Mouse (Mus musculus) heart, embryonic 14.5 days (tissue): ENCODE data around the gene Zbtb25. TPM values are rescaled to one million over a fixed set of nuclear protein-coding genes. Genes with fewer than 3 reads are reported as not detected.
A peak's percentile ranks its signal among the peaks of the same experiment; 100 is the strongest.

ENCODE experiments used
- ATAC-seq: fragments of 200-750 bp; cut with Nextera tagmentation; 2 replicates; pipeline ENCODE4 v1.8.0; 2017; ENCODE audit warnings: low read depth, moderate TSS enrichment; ENCODE audit not compliant: insufficient number of reproducible peaks, insufficient read depth, low FRiP score
- H3K27ac ChIP-seq, 2 experiments: fragments of 200-500 bp in 1 of 2; fragments of 300-500 bp in 1 of 2; sonication (generic) in 1 of 2; replicated peaks in 1 of 2; 2 replicates each; pipeline ENCODE4 v1.5.1; 2012 to 2014; ENCODE audit warnings: low read depth in 2 of 2, low read length in 2 of 2, control low read depth in 1 of 2, mild to moderate bottlenecking in 1 of 2, mixed read lengths in 1 of 2; ENCODE audit not compliant: control insufficient read depth in 1 of 2, insufficient read depth in 1 of 2
- H3K27me3 ChIP-seq: fragments of 300-500 bp; sonication (generic); 2 replicates; pipeline ENCODE4 v1.6.1; 2014; ENCODE audit warnings: mild to moderate bottlenecking, low read length, control low read depth; ENCODE audit not compliant: control insufficient read depth, insufficient read depth
- H3K36me3 ChIP-seq: fragments of 300-500 bp; sonication (generic); 2 replicates; pipeline ENCODE4 v1.6.1; 2014; ENCODE audit warnings: mild to moderate bottlenecking, control low read depth, low read length, mixed read lengths; ENCODE audit not compliant: control insufficient read depth, insufficient read depth
- H3K4me1 ChIP-seq, 2 experiments: fragments of 200-500 bp in 1 of 2; fragments of 300-500 bp in 1 of 2; sonication (generic) in 1 of 2; 2 replicates each; pipeline ENCODE4 v1.6.1; 2012 to 2014; ENCODE audit warnings: low read length in 2 of 2, control low read depth in 1 of 2, mixed read lengths in 1 of 2; ENCODE audit not compliant: control insufficient read depth in 2 of 2, insufficient read depth in 2 of 2
- H3K4me2 ChIP-seq: fragments of 300-500 bp; sonication (generic); 2 replicates; pipeline ENCODE4 v1.6.1; 2014; ENCODE audit warnings: mild to moderate bottlenecking, low read length
- H3K4me3 ChIP-seq, 2 experiments: fragments of 200-500 bp in 1 of 2; fragments of 300-500 bp in 1 of 2; sonication (generic) in 1 of 2; 2 replicates each; pipeline ENCODE4 v1.5.1; 2012 to 2014; ENCODE audit warnings: low read length in 2 of 2, mild to moderate bottlenecking in 2 of 2, control low read depth in 1 of 2, low read depth in 1 of 2, moderate library complexity in 1 of 2; ENCODE audit not compliant: control insufficient read depth in 1 of 2, insufficient read depth in 1 of 2
- H3K9ac ChIP-seq: fragments of 300-500 bp; sonication (generic); 2 replicates; pipeline ENCODE4 v1.6.1; 2014; ENCODE audit warnings: mild to moderate bottlenecking, low read length
- H3K9me3 ChIP-seq: fragments of 300-500 bp; sonication (generic); 2 replicates; pipeline ENCODE4 v1.6.1; 2016; ENCODE audit warnings: low read length, control low read depth; ENCODE audit not compliant: control insufficient read depth
- WGBS: fragments of 180-500 bp; shearing (Covaris S2); extraction: QIAGEN DNeasy Blood & Tissue Kit; methylation state at CpG from one replicate; pipeline ENCODE4 v1.1.7; 2014; 5-methylcytosine and 5-hydroxymethylcytosine counted together
- polyA plus RNA-seq: library from polyadenylated mRNA; unstranded; fragments of >200 nt; fragmentation: Nextera tagmentation; extraction: Ambion mirVana; gene quantifications from 2 replicates; pipeline ENCODE4 v1.2.1, GENCODE M21; 2014

The Zbtb25 gene
- polyA plus RNA-seq, 1 experiment from 2014 or later: 12.1 TPM

DNA sequence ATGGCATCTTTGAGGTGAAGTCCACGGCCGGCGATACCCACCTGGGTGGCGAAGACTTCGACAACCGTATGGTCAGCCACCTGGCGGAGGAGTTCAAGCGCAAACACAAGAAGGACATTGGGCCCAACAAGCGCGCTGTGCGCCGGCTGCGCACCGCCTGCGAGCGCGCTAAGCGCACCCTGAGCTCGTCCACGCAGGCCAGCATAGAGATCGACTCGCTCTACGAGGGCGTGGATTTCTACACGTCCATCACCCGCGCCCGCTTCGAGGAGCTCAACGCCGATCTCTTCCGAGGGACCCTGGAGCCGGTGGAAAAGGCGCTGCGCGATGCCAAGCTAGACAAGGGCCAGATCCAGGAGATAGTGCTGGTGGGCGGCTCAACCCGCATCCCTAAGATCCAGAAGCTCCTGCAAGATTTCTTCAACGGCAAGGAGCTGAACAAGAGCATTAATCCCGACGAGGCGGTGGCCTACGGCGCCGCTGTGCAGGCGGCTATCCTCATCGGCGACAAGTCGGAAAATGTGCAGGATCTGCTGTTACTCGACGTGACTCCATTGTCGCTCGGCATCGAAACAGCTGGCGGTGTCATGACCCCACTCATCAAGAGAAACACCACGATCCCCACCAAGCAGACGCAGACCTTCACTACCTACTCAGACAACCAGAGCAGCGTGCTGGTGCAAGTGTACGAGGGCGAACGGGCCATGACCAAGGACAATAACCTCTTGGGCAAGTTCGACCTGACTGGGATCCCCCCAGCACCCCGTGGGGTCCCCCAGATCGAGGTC is 36.0 kb upstream of the Zbtb25 start:
- H3K9ac ChIP-seq: peak overlapping the region; percentile 55
- H3K9me3 ChIP-seq: no peaks in the 10 kb centered on the region
- peaks cover 18 to 21% of the 10 kb centered on the region in 2 experiments for H3K4me1 ChIP-seq
- H3K27ac ChIP-seq: no peak overlapping the region
- peak overlapping the region; percentile 72 for H3K4me2 ChIP-seq
- H3K4me3 ChIP-seq: peak overlapping the region; percentile 67 to 98
- no peaks in the 10 kb centered on the region for H3K36me3 ChIP-seq
- WGBS: 2% methylated on average over 64 of the region's 64 CpGs
- no peak for ATAC-seq
- peaks cover 9% of the 10 kb centered on the region for H3K27me3 ChIP-seq

DNA sequence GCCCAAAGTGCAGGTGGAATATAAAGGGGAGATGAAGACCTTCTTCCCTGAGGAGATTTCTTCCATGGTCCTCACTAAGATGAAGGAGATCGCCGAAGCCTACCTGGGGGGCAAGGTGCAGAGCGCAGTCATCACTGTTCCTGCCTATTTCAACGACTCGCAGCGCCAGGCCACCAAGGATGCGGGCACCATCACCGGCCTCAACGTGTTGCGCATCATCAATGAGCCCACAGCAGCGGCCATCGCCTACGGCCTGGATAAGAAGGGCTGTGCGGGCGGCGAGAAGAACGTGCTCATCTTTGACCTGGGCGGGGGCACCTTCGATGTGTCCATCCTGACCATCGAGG is 35.4 kb upstream of the Zbtb25 start:
- Histone ChIP-seq H3K27ac (no peak overlapping the region), H3K27me3 (peaks cover 9% of the 10 kb centered on the region), H3K9ac (peak overlapping the region; percentile 55), H3K4me1 (peaks cover 18 to 21% of the 10 kb centered on the region in 2 experiments), H3K4me3 (peak overlapping the region; percentile 67 to 98), H3K4me2 (peak overlapping the region; percentile 72), H3K9me3 (no peaks in the 10 kb centered on the region), H3K36me3 (0 out of 2 replicates have a peak, but pooled peaks cover 1% of the 10 kb centered on the region)
- 5% methylated on average over 20 of the region's 20 CpGs for WGBS
- ATAC-seq: no peak

DNA sequence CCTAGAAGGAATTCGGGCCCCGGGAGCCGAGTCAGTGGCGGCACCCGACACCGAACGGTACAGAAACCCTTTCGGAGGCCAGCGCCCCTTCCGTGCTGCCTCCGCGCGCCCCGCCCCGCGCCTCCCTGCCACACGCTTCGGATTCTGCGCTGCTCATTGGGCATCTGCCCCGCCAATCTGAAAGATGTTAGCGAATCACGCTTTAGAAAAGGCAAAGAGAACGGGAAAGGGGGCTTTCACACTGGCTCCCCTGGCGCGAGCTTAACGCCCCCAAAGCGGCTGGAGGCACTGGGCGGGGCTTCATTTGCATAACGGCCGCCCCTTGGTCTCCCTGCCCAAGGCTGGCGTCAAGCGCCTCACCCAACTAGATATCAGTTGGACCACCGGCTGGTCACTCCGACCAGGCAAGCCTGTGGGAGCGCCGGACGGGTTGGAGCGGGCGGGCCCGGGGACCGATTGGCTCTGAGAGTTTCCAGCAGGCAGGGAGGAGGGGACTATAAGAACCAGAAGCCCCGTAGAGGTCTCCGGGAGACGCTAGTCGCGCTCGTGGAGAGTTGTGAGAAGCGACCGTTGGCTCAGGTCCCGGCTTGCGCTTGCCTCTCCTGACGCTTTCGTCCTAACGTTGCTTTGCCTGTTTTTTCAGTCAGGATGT is 34.6 kb upstream of the Zbtb25 start, which contains the start of gene Hspa2:
Hspa2 (plus strand) TSS at position 291 of the 652 bp plus-strand sequence.
- under 1% methylated on average over 54 of the region's 54 CpGs for WGBS
- Histone ChIP-seq H3K27me3 (peaks cover 9% of the 10 kb centered on the region), H3K9me3 (no peaks in the 10 kb centered on the region), H3K4me3 (peak within 1 kb of the TSS; percentile 67 to 98), H3K9ac (peak within 1 kb of the TSS; percentile 77), H3K27ac (peak within 1 kb of the TSS; percentile 95 to 100), H3K36me3 (0 out of 2 replicates have a peak, but pooled peaks cover 2% of the 10 kb centered on the region), H3K4me2 (peak within 1 kb of the TSS; percentile 72), H3K4me1 (peaks cover 18 to 21% of the 10 kb centered on the region in 2 experiments)
- peak; percentile 98 for ATAC-seq

DNA sequence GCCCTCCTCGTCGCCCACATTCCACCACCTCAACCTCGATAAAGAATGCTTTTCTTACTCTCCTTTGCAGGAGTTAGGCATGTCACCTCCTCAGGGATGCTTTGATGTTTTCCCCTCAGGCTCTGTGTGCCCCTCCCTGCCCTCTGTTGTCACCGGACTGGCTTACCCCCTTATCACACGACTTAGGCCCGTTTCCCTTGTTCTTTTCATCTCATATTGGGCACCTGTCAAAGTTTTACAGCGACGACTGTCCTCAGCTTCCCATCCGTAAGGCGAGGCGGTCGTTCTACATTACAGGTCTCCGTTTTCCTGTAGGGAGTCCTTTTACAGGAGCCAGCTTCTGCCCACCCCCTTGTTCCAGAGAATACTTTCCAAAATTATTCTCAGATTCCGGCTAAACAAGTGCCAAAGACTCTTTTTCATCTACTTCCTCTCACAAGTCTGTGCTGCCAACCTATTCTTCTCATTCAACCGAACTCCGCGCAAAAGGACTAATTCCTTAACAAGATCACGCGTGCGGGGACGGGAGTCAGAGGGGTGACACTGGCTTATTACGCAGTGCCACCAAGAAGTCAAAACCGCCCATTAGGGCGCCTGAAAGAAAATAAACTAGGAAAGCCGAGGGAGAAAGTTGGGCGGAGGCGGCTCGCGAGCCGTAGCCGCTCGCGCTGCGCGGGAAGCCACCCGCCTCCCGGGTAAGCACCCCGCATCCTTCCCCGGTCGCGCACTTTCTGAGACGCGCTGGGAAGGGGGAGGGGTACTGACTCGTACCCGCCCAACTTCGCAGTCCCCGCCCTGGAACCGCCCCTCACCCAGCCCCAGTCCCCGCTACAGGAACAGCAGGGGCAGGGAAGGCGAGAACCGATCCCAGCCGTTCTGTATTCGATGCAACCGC is 33.8 kb upstream of the Zbtb25 start:
- Histone ChIP-seq H3K27me3 (peaks cover 9% of the 10 kb centered on the region), H3K4me3 (peak overlapping the region; percentile 67 to 98), H3K27ac (peak overlapping the region; percentile 95 to 100), H3K9ac (peak overlapping the region; percentile 77), H3K4me1 (peaks cover 18 to 23% of the 10 kb centered on the region in 2 experiments), H3K4me2 (peak overlapping the region; percentile 72), H3K9me3 (no peaks in the 10 kb centered on the region), H3K36me3 (0 out of 2 replicates have a peak, but pooled peaks cover 2% of the 10 kb centered on the region)
- 1% methylated on average over 54 of the region's 54 CpGs for WGBS
- ATAC-seq: peak; percentile 80

DNA sequence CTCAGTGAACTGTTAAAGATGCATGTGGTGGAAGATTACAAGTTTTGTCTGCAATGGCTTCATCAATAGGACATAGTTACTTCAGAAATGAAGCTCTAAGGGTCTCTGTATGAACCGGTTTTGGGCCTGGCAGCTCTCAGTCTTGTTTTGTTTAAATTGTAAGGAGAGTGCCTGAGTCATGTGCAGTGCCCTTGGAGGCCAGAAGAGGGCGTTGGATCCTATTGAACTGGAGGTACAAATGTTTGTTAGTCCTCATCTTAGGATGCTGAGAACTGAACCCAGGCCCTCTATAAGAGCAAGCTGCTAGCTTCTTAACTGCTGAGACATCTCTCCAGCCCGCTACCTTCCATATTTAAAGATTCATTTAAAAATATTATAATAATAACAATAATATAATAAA is 32.3 kb upstream of the Zbtb25 start:
- Histone ChIP-seq H3K4me2 (no peak overlapping the region), H3K36me3 (0 out of 2 replicates have a peak, but pooled peaks cover 2% of the 10 kb centered on the region), H3K9me3 (no peaks in the 10 kb centered on the region), H3K4me1 (peaks cover 18 to 23% of the 10 kb centered on the region in 2 experiments), H3K27ac (no peak overlapping the region), H3K9ac (no peak overlapping the region), H3K27me3 (peaks cover 7% of the 10 kb centered on the region), H3K4me3 (no peak overlapping the region)
- no peak for ATAC-seq
- WGBS: 58% methylated on average over 3 of the region's 3 CpGs

DNA sequence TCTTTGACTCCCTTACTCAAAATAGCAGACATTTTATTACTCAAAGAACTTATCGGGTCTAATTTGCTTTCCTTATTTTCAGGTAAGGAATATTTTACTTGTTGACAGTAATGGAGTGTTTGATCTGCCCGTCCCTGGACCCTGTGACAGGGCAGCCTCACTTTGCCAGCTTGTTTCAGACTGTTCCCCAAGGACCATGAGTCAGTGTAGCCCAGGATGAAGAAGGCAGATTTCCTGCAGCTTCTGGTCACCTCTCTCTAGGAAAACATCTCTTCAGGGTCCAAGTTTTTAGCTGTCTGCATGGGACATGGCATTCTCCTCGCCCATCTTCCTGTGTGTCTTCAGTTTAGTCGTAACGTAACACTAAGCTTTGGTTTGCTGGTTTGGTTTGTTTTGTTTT is 27.9 kb upstream of the Zbtb25 start:
- H3K27ac ChIP-seq: no peak overlapping the region
- H3K36me3 ChIP-seq: 0 out of 2 replicates have a peak, but pooled peaks cover 5% of the 10 kb centered on the region
- no peaks in the 10 kb centered on the region for H3K9me3 ChIP-seq
- ATAC-seq: no peak
- H3K27me3 ChIP-seq: no peaks in the 10 kb centered on the region
- H3K4me1 ChIP-seq: 0 out of 4 replicates have a peak, but pooled peaks cover 0 to 2% of the 10 kb centered on the region in 2 experiments
- no peak overlapping the region for H3K9ac ChIP-seq
- no peak overlapping the region for H3K4me2 ChIP-seq
- 92% methylated on average over 5 of the region's 5 CpGs for WGBS
- H3K4me3 ChIP-seq: no peak overlapping the region

DNA sequence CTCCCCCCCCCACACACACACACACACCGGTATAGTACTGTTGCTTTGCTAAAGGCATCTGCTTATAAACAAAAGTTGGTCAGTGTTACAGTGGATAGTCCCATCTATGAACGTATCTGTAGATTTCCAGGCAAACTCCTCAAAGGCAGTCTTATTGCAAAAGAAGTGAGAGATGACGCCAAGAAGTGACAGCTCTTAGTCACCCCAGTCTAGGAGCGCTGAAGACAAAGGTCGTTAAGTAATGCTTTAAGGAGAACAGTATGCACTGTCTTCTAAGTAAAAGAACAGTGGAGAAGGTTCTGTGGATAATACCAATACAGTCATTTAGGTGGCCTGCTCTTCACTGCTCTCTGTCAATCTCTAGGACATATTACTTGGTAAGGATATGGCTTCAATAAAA is 23.6 kb upstream of the Zbtb25 start:
- WGBS: 73% methylated on average over 5 of the region's 5 CpGs
- ATAC-seq: no peak
- Histone ChIP-seq H3K36me3 (peaks cover 25% of the 10 kb centered on the region), H3K9me3 (no peaks in the 10 kb centered on the region), H3K27me3 (no peaks in the 10 kb centered on the region), H3K4me3 (no peak overlapping the region), H3K9ac (no peak overlapping the region), H3K4me1 (no peaks in the 10 kb centered on the region), H3K4me2 (no peak overlapping the region), H3K27ac (no peak overlapping the region)
